Mouse (Mus musculus): ENCODE data around the gene Rufy2. TPM values are rescaled to one million over a fixed set of nuclear protein-coding genes. Genes with fewer than 3 reads are reported as not detected.

The Rufy2 gene
- polyA plus RNA-seq, 1 experiment from 2014 or later: 40.0 TPM

DNA sequence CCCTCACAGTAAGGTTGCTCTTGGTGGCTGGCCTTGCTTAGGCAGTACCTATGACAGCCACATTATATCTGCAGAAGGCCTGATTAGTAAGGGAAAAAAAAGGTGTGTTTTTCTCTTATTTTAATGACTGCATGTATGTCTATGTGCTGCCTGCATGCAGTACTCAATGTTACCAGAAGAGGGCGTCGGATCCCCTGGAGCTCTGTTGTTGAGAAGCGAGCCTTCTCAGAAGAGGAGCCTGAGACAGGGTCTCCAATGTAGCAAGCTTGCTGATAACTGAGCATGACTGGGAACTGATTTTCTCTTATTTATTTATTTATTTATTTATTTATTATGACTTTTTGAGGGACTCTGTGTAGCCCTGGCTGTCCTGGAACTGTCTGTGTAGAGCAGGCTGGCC lies 7.3 kb downstream of the Rufy2 start:
- no peaks in the 10 kb centered on the region for H3K4me1 ChIP-seq
- peaks cover 73% of the 10 kb centered on the region for H3K36me3 ChIP-seq
- H3K9ac ChIP-seq: no peak overlapping the region
- no peaks in the 10 kb centered on the region for H3K27me3 ChIP-seq
- no peaks in the 10 kb centered on the region for H3K9me3 ChIP-seq (replicated peaks)
- H3K4me3 ChIP-seq: no peak overlapping the region
- H3K4me2 ChIP-seq (replicated peaks): no peak overlapping the region
- no peak for ATAC-seq (ENCODE audit: low FRiP score)
- WGBS: 23% methylated on average over 3 of the region's 3 CpGs
- no peak overlapping the region for H3K27ac ChIP-seq

GRCm38 (mm10) chr10:62990636-62991035 lies 10.6 kb downstream of the Rufy2 start:
- no peak overlapping the region for H3K27ac ChIP-seq
- no peak overlapping the region for H3K9ac ChIP-seq
- ATAC-seq (ENCODE audit: low FRiP score): no peak
- no peaks in the 10 kb centered on the region for H3K4me1 ChIP-seq
- H3K27me3 ChIP-seq: no peaks in the 10 kb centered on the region
- H3K4me2 ChIP-seq (replicated peaks): no peak overlapping the region
- 92% methylated on average over 15 of the region's 15 CpGs for WGBS
- no peaks in the 10 kb centered on the region for H3K9me3 ChIP-seq (replicated peaks)
- peaks cover 76% of the 10 kb centered on the region for H3K36me3 ChIP-seq
- no peak overlapping the region for H3K4me3 ChIP-seq

GRCm38 (mm10) chr10:62993991-62994390 lies 14.0 kb downstream of the Rufy2 start:
- H3K4me3 ChIP-seq: no peak overlapping the region
- no peaks in the 10 kb centered on the region for H3K9me3 ChIP-seq (replicated peaks)
- H3K4me1 ChIP-seq: no peaks in the 10 kb centered on the region
- H3K9ac ChIP-seq: no peak overlapping the region
- no peak overlapping the region for H3K27ac ChIP-seq
- no peak for ATAC-seq (ENCODE audit: low FRiP score)
- peaks cover 94% of the 10 kb centered on the region for H3K36me3 ChIP-seq
- H3K4me2 ChIP-seq (replicated peaks): no peak overlapping the region
- WGBS: 90% methylated on average over 8 of the region's 9 CpGs
- no peaks in the 10 kb centered on the region for H3K27me3 ChIP-seq

DNA sequence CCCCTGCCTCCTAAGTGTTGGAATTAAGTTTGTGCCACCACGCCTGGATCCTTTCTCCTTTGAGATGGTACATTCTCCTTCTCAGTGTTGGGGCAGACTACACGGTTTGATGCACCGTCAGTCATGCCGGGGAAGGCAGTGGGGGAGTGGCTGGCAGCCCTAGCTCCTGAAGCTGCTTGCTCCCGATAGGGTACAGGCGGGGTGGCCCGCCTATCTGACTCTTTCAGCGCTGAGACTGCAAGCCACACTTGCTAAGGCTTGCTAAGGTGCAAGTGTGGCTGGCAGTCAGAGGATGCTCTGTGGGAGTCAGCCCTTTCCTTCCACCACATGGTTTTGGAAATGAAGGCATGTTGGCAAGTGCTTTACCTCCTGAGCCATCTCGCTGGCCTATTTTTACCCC lies 20.6 kb downstream of the Rufy2 start:
- WGBS: 67% methylated on average over 9 of the region's 9 CpGs

DNA sequence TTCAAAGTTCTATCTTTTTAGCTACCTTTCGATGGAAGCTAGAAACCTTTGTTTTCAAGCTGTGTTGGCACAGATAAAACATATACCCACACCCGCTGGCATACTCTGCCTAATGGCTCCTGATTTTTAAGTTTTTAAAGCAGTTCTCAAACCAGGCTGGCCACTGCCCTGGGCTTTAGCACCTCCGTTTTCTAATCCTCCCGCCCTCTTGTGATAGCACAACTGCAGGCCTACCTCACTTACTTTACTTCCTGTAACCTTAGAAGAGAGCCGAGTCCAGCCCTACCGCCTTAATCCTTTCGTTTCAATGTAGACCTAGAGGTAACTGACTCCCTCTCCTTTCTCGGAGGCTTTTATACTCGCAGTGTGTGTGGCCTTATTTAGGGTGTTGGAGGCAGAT lies 23.2 kb downstream of the Rufy2 start:
- 84% methylated on average over 9 of the region's 9 CpGs for WGBS
- H3K27me3 ChIP-seq: no peaks in the 10 kb centered on the region
- no peak for ATAC-seq (ENCODE audit: low FRiP score)
- H3K36me3 ChIP-seq: peaks cover 89% of the 10 kb centered on the region
- no peak overlapping the region for H3K27ac ChIP-seq
- no peaks in the 10 kb centered on the region for H3K4me1 ChIP-seq
- H3K4me2 ChIP-seq (replicated peaks): no peak overlapping the region
- H3K4me3 ChIP-seq: no peak overlapping the region
- H3K9ac ChIP-seq: no peak overlapping the region
- H3K9me3 ChIP-seq (replicated peaks): no peaks in the 10 kb centered on the region

More for the DNA sequence above, 20.6 kb downstream of the Rufy2 start:
- H3K4me2 ChIP-seq (replicated peaks): no peak overlapping the region
- H3K9me3 ChIP-seq (replicated peaks): no peaks in the 10 kb centered on the region
- peaks cover 90% of the 10 kb centered on the region for H3K36me3 ChIP-seq
- no peaks in the 10 kb centered on the region for H3K27me3 ChIP-seq
- no peaks in the 10 kb centered on the region for H3K4me1 ChIP-seq
- no peak overlapping the region for H3K4me3 ChIP-seq
- no peak for ATAC-seq (ENCODE audit: low FRiP score)
- no peak overlapping the region for H3K27ac ChIP-seq
- no peak overlapping the region for H3K9ac ChIP-seq

DNA sequence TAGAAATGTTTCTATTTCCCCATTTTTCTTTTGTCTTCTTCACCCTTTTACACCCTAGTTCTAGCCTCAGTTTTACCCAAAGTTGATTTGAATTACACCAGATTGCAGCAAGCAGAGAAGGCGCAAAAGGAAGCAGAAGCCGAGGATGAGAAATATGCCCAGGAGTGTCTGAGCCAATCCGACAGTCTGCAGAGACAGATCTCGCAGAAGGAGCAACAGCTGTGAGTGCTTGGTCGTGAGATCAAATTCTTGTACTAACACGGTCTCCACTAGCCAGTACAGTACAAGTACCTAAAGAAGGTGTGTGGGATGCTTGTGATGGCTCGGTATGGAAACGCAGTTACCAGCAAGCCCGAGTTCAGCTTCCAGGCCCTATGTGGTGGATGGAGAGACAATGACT lies 24.5 kb downstream of the Rufy2 start:
- Histone ChIP-seq H3K36me3 (peaks cover 90% of the 10 kb centered on the region), H3K9ac (no peak overlapping the region), H3K4me1 (no peaks in the 10 kb centered on the region), H3K9me3 (replicated peaks) (no peaks in the 10 kb centered on the region), H3K27ac (no peak overlapping the region), H3K4me2 (replicated peaks) (no peak overlapping the region), H3K27me3 (no peaks in the 10 kb centered on the region), H3K4me3 (no peak overlapping the region)
- no peak for ATAC-seq (ENCODE audit: low FRiP score)
- WGBS: 90% methylated on average over 9 of the region's 9 CpGs

- H3K9me3 ChIP-seq (replicated peaks): no peaks in the 10 kb centered on the region
- H3K9ac ChIP-seq: no peak overlapping the region
- H3K4me3 ChIP-seq: no peak overlapping the region
- WGBS: 81% methylated on average over 3 of the region's 3 CpGs
- H3K36me3 ChIP-seq: peaks cover 87% of the 10 kb centered on the region
- no peaks in the 10 kb centered on the region for H3K4me1 ChIP-seq
- no peaks in the 10 kb centered on the region for H3K27me3 ChIP-seq
- no peak overlapping the region for H3K27ac ChIP-seq
- H3K4me2 ChIP-seq (replicated peaks): no peak overlapping the region
- ATAC-seq (ENCODE audit: low FRiP score): no peak
Measured at GRCm38 (mm10) chr10:63008193-63008592, 28.2 kb downstream of the Rufy2 start.

DNA sequence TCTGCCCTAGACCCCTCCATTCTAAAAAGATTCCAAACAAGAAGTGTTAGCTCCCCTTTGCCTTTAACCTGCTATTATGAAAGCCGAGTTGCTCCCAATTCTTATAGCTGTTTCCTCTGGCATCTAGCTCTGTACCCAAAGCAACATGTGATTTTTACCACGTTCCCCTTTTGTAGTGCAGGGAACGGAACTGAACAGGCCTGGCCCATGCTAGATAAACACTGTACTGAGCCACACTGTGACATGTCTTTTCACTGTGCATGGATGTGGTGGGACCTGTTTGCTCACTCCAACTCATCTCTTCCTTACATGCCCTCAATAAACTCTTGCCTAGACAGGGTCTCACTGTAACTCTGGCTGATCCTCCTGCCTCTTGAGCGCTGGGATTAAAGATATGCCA lies 30.2 kb downstream of the Rufy2 start:
- no peak overlapping the region for H3K27ac ChIP-seq
- H3K4me3 ChIP-seq: no peak overlapping the region
- WGBS: 88% methylated on average over 4 of the region's 4 CpGs
- H3K9me3 ChIP-seq (replicated peaks): no peaks in the 10 kb centered on the region
- H3K4me2 ChIP-seq (replicated peaks): no peak overlapping the region
- H3K4me1 ChIP-seq: no peaks in the 10 kb centered on the region
- no peak overlapping the region for H3K9ac ChIP-seq
- H3K27me3 ChIP-seq: no peaks in the 10 kb centered on the region
- H3K36me3 ChIP-seq: peaks cover 88% of the 10 kb centered on the region
- peak; percentile 21; the same call in 1 of the 2 replicates for ATAC-seq (ENCODE audit: low FRiP score)

DNA sequence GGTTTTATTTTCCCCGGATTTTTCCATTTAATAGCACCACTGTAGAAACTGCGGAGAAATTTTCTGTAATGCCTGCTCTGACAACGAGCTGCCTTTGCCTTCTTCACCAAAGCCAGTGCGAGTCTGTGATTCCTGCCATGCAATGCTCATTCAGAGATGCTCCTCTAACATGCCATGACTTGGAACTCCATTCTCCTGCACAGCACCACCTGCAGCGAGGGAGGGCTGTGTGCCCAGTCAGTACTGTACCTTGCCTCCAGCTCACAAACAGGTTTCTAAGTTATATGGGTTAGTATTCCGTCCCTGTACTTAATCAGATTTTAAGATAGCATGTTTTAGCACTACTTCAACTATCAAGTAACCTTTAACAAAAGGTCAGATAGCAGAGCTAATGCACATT lies 31.5 kb downstream of the Rufy2 start:
- WGBS: 91% methylated on average over 6 of the region's 6 CpGs
- Histone ChIP-seq H3K9ac (no peak overlapping the region), H3K27ac (no peak overlapping the region), H3K27me3 (no peaks in the 10 kb centered on the region), H3K4me2 (replicated peaks) (no peak overlapping the region), H3K36me3 (peaks cover 90% of the 10 kb centered on the region), H3K4me3 (no peak overlapping the region), H3K9me3 (replicated peaks) (no peaks in the 10 kb centered on the region), H3K4me1 (no peaks in the 10 kb centered on the region)
- ATAC-seq (ENCODE audit: low FRiP score): no peak

DNA sequence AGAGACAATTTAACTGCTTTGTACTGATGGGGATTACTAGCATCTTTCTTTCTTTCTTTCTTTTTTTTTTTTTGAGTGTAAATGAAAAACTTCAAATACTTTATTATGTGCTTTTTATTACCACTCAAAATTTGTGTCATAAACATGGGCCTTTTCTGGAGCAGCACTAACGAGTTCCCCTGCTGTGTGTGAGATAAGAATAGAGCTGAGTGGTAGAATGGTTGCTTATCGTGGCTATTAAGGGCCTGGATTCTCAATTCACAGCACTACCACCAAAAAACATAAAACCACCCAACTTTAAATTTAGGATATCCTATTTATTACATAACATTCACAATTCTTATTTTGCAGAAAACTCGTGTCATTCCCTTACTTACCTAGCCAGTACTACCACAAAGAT lies 33.5 kb downstream of the Rufy2 start:
- H3K36me3 ChIP-seq: peaks cover 84% of the 10 kb centered on the region
- 86% methylated on average over 3 of the region's 3 CpGs for WGBS
- no peak overlapping the region for H3K9ac ChIP-seq
- no peaks in the 10 kb centered on the region for H3K27me3 ChIP-seq
- H3K4me3 ChIP-seq: no peak overlapping the region
- no peak for ATAC-seq (ENCODE audit: low FRiP score)
- H3K27ac ChIP-seq: no peak overlapping the region
- H3K9me3 ChIP-seq (replicated peaks): no peaks in the 10 kb centered on the region
- 0 out of 2 replicates have a peak, but pooled peaks cover 2% of the 10 kb centered on the region for H3K4me1 ChIP-seq
- no peak overlapping the region for H3K4me2 ChIP-seq (replicated peaks)

DNA sequence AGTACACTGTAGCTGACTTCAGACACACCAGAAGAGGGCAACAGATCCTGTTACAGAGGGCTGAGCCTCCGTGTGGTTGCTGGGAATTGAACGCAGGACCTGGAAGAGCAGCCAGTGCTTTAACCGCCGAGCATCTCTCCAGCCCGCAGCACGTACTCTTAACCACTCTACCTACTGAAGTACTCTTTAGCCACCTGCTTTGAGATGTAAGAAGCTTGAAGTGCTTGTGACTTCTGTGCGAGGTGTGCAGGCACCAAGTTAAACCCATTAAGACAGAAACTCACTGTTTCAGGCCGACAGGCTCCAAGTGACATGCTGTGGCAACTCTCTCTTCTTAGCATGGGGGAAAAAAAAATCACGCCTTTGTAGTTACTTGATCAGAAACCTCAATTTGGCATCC lies 34.1 kb downstream of the Rufy2 start:
- no peak overlapping the region for H3K4me2 ChIP-seq (replicated peaks)
- peaks cover 4% of the 10 kb centered on the region for H3K4me1 ChIP-seq
- no peak for ATAC-seq (ENCODE audit: low FRiP score)
- H3K27me3 ChIP-seq: no peaks in the 10 kb centered on the region
- no peak overlapping the region for H3K4me3 ChIP-seq
- 87% methylated on average over 9 of the region's 9 CpGs for WGBS
- no peak overlapping the region for H3K9ac ChIP-seq
- peaks cover 79% of the 10 kb centered on the region for H3K36me3 ChIP-seq
- H3K27ac ChIP-seq: no peak overlapping the region
- H3K9me3 ChIP-seq (replicated peaks): no peaks in the 10 kb centered on the region

DNA sequence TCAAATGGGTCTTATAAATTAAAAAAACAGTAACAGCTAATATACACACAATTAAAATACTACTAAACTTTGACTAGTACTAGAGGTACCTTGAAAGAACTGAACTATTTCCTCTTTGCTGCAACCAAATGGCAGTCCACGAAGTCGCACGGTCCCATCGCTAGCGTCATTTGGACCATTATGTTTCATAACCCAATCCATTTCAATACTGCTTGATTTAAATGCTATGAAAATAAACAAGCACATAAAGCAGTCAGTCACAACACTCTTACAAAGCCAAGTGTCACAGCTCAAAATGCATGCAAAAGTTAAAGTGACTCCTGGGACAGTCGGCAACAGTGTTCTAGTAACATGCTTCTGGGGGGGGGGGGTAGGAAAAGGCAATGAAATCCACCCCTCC lies 39.3 kb downstream of the Rufy2 start:
- Histone ChIP-seq H3K27ac (no peak overlapping the region), H3K4me2 (replicated peaks) (0 out of 2 replicates have a peak overlapping the region, but pooled peaks have one; percentile 7), H3K4me1 (peaks cover 28% of the 10 kb centered on the region), H3K9me3 (replicated peaks) (no peaks in the 10 kb centered on the region), H3K4me3 (no peak overlapping the region), H3K36me3 (peaks cover 32% of the 10 kb centered on the region), H3K27me3 (no peaks in the 10 kb centered on the region), H3K9ac (no peak overlapping the region)
- WGBS: 88% methylated on average over 6 of the region's 6 CpGs
- no peak for ATAC-seq (ENCODE audit: low FRiP score)

DNA sequence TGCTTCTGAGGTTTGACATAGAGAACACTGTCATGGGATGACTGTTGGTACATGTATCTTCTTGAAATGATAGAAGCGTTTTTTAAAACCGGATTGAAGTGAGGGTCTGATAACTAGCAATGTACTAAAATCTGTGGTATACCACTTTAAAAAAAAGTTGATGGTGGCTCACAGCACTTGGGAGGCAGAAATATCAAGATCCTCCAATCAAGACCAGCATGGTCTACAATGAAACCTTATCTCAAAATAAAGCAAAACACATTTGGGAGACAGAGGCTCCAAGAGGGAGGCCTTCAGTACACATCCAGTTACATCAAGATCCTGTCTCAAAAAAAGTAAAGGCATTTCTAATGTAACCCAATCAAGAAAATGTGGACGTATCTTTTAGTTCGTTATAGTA lies 41.7 kb downstream of the Rufy2 start:
- Histone ChIP-seq H3K4me3 (peak overlapping the region; percentile 92), H3K27ac (no peak overlapping the region), H3K36me3 (peaks cover 11% of the 10 kb centered on the region), H3K4me2 (replicated peaks) (peak overlapping the region; percentile 76), H3K4me1 (peaks cover 42% of the 10 kb centered on the region), H3K9me3 (replicated peaks) (no peaks in the 10 kb centered on the region), H3K27me3 (no peaks in the 10 kb centered on the region), H3K9ac (peak overlapping the region; percentile 99)
- ATAC-seq (ENCODE audit: low FRiP score): no peak
- whole genome bisulfite sequencing: 54% methylated on average over 4 of the region's 4 CpGs

Measured in hindbrain, embryonic 12.5 days (tissue).